Mouse (Mus musculus): ENCODE results near the gene Sfpq.

Sfpq gene

DNA sequence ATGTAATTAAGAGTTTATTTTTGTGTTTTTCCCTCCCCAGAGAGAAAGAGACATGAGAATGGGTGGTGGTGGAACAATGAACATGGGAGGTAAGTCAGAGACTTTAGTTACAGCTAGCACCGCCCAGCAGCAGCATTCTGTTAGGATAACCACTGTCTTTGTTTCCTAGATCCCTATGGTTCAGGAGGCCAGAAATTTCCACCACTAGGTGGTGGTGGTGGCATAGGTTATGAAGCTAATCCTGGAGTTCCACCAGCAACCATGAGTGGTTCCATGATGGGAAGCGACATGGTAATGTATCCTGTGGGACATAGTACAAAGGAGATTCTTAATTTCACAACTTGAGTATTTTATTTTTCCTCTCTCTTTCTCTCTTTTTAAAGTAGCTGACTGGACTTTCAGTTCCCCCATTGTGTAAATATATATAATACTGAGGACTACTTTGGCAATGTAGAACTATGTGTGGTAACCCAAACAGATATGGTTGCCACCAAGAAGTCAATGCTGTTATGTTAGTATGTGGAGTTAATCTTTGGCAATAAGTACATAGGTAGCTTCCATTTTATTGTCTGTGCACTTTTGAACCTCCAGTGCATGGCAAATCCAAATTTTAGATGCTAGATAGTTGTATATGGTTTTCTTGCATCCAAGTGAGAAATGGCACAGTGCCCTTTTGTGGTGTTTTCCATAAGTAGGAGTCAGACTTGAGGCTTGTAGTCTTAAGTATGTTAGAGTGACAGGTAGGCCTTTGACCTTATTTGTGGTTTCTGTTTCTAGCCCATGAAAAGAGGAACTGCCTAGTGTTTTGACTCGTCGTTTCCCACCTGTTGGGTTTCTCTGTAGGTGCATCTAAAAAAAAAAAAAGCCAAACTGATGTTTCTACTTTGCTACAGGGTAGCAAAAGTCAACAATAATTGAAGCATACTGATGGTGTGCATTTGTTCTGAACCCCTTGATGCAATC, 6.4 kb downstream of the Sfpq start:
- DNase-seq (ENCODE audit: low spot score), result no peak

DNA sequence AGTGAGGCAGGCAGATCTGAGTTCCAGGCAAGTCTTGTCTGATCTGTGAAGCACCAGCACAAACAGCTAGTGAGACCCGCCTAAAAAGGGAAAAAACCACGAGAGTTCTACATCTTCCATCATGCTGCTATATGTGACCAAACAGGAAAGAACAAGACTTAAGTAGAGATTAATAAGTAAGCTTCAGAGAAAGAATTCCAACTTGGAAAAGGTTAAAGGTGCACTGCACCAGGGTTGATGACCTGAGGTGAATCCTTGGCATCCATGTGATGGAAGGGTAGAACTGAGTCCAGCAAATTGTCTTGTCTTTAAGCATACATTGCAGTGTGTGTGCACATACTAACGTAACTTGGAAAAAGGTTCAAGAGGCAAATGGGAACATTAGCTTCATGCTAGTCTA, 16.0 kb downstream of the Sfpq start:
- no peak for DNase-seq (ENCODE audit: low spot score)

DNA sequence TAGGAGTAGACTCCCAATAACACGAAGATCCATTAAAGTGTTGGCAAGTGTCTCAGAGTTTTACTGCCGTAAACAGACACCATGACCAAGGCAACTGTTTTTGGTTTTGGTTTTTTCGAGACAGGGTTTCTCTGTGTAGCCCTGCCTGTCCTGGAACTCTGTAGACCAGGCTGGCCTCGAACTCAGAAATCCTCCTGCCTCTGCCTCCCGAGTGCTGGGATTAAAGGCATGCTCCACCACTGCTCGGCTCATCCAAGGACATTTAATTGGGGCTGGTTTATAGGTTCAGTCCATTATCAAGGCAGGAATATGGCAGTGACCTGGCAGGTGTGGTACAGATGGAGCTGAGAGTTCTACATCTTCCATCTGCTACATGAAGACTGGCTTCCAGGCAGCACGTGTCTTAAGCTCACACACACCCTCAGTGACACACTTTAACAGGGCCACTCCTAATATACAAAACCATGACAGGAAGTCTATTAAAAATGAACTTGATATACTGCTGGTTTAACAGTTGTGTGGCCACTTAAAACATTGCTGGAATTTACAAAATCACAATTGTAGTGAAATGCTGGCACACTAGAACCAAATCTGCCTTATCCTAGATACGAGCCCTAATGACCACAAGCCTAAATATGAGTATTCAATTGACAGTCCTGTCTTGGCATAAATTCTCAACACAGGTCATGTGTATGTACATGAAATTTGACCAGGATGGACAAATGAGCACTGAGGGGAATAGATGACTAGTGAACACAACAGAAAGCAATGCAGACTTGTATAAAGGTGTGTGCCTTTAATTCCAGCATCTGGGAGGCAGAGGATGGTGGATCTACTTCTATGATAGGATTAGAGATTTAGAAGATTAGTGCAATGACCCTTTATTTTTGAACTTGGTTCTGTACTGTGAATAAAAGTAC, 17.0 kb downstream of the Sfpq start:
- DNase-seq (ENCODE audit: low spot score), result no peak

DNA sequence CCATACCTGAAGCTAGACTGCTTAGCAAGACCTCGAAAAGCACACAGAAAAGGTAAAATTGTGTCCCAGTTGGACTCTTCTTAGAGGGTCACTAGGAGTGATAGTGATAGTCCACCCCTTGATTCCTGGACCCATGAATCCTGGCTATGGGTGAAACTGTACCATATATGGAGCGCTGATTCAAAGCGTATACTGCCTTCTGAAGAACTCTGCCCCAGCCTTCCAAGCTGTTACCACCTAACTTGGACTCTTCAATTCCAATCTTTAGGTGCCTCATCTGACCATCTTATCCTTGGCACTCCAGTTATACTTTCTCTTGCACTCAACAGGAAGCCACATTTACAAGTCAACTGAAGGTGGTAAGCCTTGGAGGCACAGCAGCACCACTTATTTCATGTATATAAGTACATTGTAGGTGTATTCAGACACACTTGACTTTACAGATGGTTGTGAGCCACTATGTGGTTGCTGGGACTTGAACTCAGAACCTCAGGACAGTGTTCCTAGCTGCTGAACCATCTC, 17.8 kb downstream of the Sfpq start:
- no peak for DNase-seq (ENCODE audit: low spot score)

DNA sequence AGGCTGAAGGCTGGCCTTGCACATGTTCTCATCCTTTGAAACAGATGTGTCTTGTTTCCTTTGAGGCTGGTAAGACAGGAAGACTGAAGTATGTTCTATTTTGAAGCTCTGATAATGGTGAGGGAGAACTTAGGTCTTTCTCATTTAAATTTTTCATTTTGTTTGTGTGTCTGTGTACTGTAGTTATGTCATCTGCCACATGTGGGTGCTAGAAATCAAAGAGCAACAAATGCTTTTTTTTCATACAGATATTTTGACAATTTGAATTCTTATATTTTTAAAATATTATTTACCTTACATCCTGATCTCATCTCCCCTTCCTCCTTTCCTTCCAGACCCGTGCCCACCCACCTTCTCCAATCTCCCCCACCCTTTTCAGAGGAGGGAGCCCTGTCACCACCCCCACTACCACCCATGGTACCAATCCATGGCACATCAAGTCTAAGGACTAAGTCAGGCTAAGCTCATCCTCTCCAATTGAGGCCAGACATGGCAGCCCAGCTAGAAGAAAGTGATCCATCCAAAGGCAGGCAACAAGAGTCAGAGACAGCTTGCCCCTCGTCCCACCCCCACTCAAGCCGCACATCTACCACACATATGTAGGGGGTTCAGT, 18.9 kb downstream of the Sfpq start:
- no peak for DNase-seq (ENCODE audit: low spot score)

DNA sequence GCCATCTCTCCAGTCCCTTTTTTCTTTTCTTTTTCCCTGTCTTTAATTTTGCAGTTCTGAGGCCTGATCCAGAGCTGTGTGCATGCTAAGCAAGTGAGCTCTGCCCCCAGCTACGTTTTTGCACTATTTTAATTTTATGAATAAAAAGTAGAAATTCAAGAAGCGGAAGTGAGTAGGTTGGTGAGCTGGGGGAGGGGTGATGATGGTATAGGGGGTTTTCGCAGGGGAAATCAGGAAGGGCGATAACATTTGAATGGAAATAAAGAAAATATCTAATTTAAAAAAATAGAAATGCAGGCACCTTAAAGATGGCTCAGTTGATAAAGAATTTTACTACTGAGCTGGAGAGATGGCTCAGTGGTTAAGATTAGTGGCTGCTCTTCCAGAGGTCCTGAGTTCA, 22.4 kb downstream of the Sfpq start:
- no peak for DNase-seq (ENCODE audit: low spot score)

- DNase-seq (ENCODE audit: low spot score), result no peak
Observed at GRCm38 (mm10) chr4:127051121-127051520, 30.0 kb downstream of the Sfpq start.

GRCm38 (mm10) chr4:127053071-127053470, 31.9 kb downstream of the Sfpq start:
- DNase-seq (ENCODE audit: low spot score), result no peak

DNA sequence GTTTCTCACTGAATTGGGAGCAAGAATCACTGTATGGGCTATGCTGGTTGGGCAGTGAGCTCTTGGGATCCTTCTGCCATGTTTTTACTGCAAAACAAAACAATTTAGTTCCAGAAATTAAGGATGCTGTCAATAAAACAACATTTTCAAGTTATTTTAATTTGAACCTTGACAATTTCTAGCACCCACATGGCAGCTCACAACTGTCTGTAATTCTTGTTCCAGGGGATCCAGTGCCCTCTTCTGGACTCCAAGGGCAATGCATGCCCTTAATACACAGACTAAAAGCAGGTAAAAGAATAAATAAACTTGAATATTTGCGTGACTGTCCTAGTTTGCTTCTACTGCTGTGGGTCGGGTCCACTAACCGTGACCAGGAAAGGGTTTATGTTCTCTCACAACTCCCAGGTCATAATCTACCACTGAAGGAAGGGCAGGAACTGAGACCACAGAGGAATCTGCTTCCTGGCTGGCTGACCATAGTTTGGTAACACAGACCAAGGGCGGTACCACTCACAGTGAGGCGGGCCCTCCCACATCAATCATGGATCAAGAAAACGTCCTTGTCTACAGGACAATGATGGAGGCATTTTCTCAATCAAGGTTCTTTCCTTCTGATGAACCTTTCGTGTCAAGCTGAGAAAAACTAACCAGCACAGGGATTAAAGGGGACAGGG, 33.5 kb downstream of the Sfpq start:
- no peak for DNase-seq (ENCODE audit: low spot score)

DNA sequence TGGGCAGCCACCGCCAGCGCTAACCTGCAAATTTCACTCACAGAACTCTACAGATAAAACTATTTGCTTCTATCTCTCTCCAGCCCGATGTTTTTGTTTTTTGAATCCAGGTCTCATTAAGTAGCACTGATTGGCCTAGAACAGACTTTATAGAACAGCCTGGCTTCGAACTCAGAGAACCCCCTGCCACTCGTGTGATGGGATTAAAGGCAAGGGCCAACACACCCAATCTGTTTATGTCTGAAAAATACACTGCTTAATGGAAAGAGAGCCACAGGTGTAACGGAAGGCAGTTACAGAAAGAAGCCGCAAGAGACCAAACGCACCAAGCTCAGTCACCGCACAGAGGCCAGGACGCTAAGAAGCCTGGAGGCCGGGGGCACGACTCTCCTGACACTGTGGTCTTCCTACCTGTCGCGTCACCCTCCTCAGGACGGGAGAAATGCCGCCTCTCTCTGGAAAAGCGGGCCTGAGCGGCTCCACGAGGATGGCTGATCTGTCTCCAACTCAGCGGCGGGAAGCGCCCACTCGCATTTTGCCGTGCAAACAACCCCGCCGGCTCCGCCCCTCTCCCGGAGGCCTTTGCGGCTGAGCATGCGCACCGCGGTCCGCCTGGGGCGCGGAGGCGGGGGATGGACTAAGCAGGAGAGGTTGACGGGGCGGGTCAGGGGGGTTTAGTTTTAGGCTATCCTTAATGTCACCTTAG, 39.6 kb downstream of the Sfpq start, which contains the start of gene Zmym1:
TSS of gene Zmym1 (minus strand) at position 568 of the 706 bp plus-strand sequence.
- peak; percentile 91 for DNase-seq (ENCODE audit: low spot score)

GRCm38 (mm10) chr4:127064051-127064450, 42.9 kb downstream of the Sfpq start:
- no peak for DNase-seq (ENCODE audit: low spot score)

GRCm38 (mm10) chr4:127074915-127075314, 53.8 kb downstream of the Sfpq start:
- DNase-seq (ENCODE audit: low spot score), result no peak

GRCm38 (mm10) chr4:127076875-127077548, 55.9 kb downstream of the Sfpq start, which contains the start of gene Zmym6:
Gene Zmym6, plus strand, starts transcription at chr4:127077383.
- peak; percentile 93 for DNase-seq (ENCODE audit: low spot score)

DNA sequence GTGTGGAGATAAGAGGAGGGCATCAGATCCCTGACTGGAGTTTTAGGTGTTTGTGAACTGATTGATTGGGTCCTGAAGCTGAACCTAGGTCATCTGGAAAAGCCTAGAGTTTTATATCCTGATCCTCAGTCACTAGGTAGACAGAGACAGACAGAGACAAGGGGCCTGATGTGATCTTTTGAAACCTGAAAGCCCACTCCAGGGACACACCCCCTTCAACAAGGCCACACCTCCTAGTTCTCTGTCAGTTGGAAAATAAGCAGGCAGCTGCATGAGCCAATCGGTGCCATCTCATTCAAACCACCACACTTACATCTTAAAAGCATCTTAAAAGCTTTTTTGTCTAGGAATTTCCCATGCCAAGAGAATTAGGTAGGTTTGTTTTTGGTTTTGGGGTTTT, 59.7 kb downstream of the Sfpq start:
- DNase-seq (ENCODE audit: low spot score), result no peak

DNA sequence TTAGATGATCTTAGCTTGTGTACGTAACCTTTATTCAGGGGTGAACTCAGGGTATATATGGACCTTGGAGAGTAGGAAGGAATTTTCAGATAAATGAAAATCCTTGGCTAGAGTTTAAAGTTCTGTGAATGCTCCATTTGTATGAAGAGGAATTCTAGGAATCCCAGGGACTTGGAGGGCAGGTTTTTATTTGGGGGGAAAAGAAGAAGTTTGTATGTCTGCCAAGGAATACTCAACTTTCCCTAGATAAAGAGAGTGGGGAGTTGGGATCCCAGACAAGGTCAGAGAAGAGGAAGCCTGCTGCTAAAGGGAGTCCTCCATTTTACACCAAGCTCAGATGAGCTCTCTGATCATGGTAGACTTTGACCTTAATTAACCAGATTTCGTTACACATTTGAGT, 62.0 kb downstream of the Sfpq start:
- no peak for DNase-seq (ENCODE audit: low spot score)

DNA sequence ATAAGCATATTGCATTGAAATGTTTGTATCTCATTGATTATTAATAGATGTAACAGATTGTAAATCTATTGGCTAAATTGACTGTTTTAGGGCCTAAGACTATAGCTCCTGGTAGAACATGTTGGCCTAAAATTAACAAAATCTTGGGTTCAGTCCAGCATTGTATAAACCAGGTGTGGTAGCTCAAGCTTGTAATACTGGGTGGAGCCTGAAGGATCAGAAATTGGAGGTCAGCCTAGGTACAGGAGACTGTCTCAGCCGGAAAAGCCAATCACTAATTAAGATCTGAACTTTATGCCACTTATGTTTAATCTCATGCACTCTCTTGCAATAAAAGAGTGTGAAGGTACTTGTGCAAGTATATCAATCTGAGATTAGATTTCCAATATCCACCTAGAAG, 64.6 kb downstream of the Sfpq start:
- no peak for DNase-seq (ENCODE audit: low spot score)

Data from ovary, postnatal 36 days (tissue).